Mouse (Mus musculus): ENCODE measurements at regions not wholly inside any gene's neighbourhood (a gene's known extent, or its start where the extent isn't known, plus 50 kb on each side); places are given as distances from the start of the nearest gene placed in this dataset.
"Not testable (repeated sequence)": the region's sequence is repeated elsewhere in the genome, so short reads cannot be mapped to it uniquely, and the experiment has no call there.

DNA sequence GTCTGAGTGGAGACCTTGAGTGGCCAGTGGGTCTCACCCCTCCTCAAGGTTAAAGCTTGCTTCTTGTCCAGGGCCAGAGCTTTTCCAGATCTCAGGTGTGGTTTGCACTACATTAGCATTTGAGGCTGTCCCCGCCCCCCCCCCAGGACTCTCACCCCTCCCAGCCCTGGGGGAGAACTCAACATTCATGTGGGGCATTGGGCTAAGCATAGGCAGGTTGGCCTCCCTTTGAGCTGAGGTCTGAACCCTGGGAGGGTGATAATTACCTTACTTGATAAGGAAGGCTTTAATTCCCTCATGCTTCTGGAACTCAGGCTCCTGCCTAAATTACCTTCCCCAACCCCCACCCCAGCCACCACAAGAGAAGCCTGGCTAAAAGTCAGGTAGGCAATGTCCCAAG, 78.9 kb upstream of the Gm21863 start:
- DNase-seq: not testable (repeated sequence)

DNA sequence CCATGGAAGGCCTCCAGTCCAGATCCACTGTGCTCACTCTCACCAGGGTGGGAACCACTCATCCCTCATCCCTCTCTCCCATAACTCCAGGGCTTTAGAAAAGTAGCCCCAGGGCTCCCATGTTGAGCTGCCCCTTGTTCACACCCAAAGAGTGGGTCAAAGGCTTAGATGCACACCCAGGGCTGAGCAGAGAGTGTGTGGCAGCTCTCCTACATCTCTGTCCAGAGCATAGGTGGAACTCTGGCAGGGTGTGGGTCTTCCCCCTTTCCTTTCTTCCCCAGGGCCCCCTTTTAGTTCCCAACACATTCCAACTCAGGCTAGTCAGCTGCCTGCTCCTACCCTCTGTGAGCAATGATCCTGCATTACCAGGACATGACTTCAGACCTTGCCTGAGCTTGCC, 78.1 kb upstream of the Gm21863 start:
- DNase-seq: no peak

DNA sequence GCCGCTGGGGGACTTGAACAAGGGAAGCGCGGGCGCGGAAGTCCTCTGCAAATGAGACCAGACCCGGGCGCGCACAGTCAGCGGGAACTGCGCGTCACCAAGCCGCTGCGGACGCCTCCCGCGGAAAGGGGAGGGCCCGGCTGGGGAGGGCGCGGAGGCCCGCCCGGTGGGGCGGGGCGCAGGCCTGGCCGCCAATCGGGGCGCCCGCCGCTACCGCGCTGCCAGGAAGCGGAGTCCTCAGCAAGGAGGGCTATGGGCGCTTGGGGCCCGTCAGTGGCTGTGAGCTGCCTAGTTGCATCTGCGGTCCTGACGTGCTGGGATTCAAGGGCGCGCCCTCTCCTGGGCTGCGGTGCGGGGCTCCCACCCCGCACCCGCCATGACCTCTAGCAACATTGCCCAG, 71.9 kb upstream of the Gm21863 start:
- peak; percentile 0 for DNase-seq
